Mouse (Mus musculus): ENCODE data around the gene Uox. TPM values are rescaled to one million over a fixed set of nuclear protein-coding genes. Genes with fewer than 3 reads are reported as not detected.

Gene Uox
- polyA plus RNA-seq, 1 experiment = not detected

DNA sequence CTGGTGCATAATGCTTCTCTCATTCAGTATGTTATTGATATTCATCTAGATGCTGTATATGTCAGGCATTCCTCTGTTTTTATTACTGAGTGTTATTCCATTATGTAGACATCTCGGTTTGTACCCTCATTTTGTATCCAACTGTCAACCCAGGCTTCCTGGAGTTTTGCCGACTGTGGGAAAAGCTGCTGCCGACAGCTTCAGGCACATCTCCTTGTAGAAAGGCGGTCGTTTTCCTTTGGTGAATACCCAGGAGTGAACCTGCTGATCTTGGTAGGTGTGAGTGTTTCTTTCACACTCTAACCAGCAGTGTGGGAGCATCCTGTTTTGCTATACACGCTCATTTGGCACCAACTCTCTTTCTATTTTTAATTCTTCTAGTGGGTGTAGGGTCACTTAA lies 90.8 kb downstream of the Uox start:
- Histone ChIP-seq H3K27me3 (replicated peaks) (no peaks in the 10 kb centered on the region), H3K4me3 (replicated peaks) (no peak overlapping the region), H3K4me1 (peaks cover 32% of the 10 kb centered on the region), H3K9me3 (0 out of 2 replicates have a peak, but pooled peaks cover 5% of the 10 kb centered on the region), H3K36me3 (replicated peaks; ENCODE audit: low read length) (no peaks in the 10 kb centered on the region)
- TF ChIP-seq FLI1 (IDR thresholded peaks at IDR 0.05; ENCODE audit: low read length) (no peak), GATA1 (IDR thresholded peaks at IDR 0.05; ENCODE audit: borderline replicate concordance, low read length) (no peak)

DNA sequence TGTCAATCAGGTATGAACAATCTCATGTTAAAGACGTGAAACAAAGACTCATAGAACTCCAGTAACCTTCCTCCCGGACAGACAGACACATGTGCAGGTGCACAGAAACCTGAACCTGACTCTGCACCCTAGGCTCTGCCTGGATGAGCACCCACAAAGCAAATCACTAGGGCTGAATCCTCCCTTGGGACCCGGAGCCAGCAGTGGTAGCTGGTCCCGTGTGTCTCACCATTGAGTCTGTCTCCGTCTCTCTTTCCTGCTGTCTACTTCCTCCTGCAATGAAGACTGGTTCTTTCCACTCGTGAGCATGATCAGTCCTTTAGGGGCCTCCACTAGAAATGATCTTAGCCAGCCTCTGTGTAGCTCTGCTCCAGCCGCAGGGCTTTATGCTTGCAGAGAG lies 91.7 kb downstream of the Uox start:
- no peak overlapping the region for H3K4me3 ChIP-seq (replicated peaks)
- peaks cover 31% of the 10 kb centered on the region for H3K4me1 ChIP-seq
- no peaks in the 10 kb centered on the region for H3K27me3 ChIP-seq (replicated peaks)
- H3K36me3 ChIP-seq (replicated peaks; ENCODE audit: low read length) = no peaks in the 10 kb centered on the region
- H3K9me3 ChIP-seq = 0 out of 2 replicates have a peak, but pooled peaks cover 5% of the 10 kb centered on the region
- no peak for TF ChIP-seq GATA1 (IDR thresholded peaks at IDR 0.05; ENCODE audit: borderline replicate concordance, low read length)
- no peak for TF ChIP-seq FLI1 (IDR thresholded peaks at IDR 0.05; ENCODE audit: low read length)

GRCm38 (mm10) chr3:146671121-146671520 lies 100.9 kb downstream of the Uox start:
- TF ChIP-seq FLI1 (IDR thresholded peaks at IDR 0.05; ENCODE audit: low read length) (no peak), GATA1 (IDR thresholded peaks at IDR 0.05; ENCODE audit: borderline replicate concordance, low read length) (no peak)
- H3K4me1 ChIP-seq = no peaks in the 10 kb centered on the region
- H3K9me3 ChIP-seq = no peaks in the 10 kb centered on the region
- no peak overlapping the region for H3K4me3 ChIP-seq (replicated peaks)
- no peaks in the 10 kb centered on the region for H3K27me3 ChIP-seq (replicated peaks)
- H3K36me3 ChIP-seq (replicated peaks; ENCODE audit: low read length) = no peaks in the 10 kb centered on the region

- TF ChIP-seq GATA1 (IDR thresholded peaks at IDR 0.05; ENCODE audit: borderline replicate concordance, low read length) (no peak), FLI1 (IDR thresholded peaks at IDR 0.05; ENCODE audit: low read length) (no peak)
- Histone ChIP-seq H3K4me1 (no peaks in the 10 kb centered on the region), H3K27me3 (replicated peaks) (no peaks in the 10 kb centered on the region), H3K9me3 (no peaks in the 10 kb centered on the region), H3K36me3 (replicated peaks; ENCODE audit: low read length) (no peaks in the 10 kb centered on the region), H3K4me3 (replicated peaks) (no peak overlapping the region)
Observed at GRCm38 (mm10) chr3:146675101-146675500, 104.9 kb downstream of the Uox start.

- TF ChIP-seq FLI1 (IDR thresholded peaks at IDR 0.05; ENCODE audit: low read length) = no peak
- no peak for TF ChIP-seq GATA1 (IDR thresholded peaks at IDR 0.05; ENCODE audit: borderline replicate concordance, low read length)
Observed at GRCm38 (mm10) chr3:146676193-146676592, 106.0 kb downstream of the Uox start.

DNA sequence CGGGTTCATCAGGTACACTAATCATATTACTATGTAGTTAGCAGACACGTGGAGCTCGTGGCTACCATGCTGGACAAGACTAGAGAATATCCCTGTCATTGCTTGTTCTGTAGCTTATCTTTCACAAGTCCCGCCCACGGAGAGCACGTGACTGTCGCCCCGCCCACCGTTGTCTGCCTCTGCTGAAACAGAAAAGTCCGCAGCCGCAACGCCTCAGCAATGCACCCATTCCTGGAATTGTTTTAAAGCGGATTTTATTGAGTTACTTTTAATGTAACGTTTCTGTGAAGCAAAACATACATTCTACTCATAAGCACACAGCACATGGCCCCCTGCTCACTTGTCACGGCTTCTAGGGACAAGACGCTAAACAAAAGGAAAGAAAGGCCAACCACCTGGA lies 109.4 kb downstream of the Uox start:
- Histone ChIP-seq H3K4me1 (peaks cover 18% of the 10 kb centered on the region), H3K9me3 (no peaks in the 10 kb centered on the region), H3K36me3 (replicated peaks; ENCODE audit: low read length) (no peaks in the 10 kb centered on the region), H3K27me3 (replicated peaks) (peaks cover 7% of the 10 kb centered on the region), H3K4me3 (replicated peaks) (no peak overlapping the region)
- TF ChIP-seq GATA1 (IDR thresholded peaks at IDR 0.05; ENCODE audit: borderline replicate concordance, low read length) (no peak), FLI1 (IDR thresholded peaks at IDR 0.05; ENCODE audit: low read length) (no peak)

More at GRCm38 (mm10) chr3:146676193-146676592, 106.0 kb downstream of the Uox start:
- Histone ChIP-seq H3K27me3 (replicated peaks) (peaks cover 2% of the 10 kb centered on the region), H3K4me3 (replicated peaks) (no peak overlapping the region), H3K4me1 (no peaks in the 10 kb centered on the region), H3K36me3 (replicated peaks; ENCODE audit: low read length) (no peaks in the 10 kb centered on the region), H3K9me3 (no peaks in the 10 kb centered on the region)

DNA sequence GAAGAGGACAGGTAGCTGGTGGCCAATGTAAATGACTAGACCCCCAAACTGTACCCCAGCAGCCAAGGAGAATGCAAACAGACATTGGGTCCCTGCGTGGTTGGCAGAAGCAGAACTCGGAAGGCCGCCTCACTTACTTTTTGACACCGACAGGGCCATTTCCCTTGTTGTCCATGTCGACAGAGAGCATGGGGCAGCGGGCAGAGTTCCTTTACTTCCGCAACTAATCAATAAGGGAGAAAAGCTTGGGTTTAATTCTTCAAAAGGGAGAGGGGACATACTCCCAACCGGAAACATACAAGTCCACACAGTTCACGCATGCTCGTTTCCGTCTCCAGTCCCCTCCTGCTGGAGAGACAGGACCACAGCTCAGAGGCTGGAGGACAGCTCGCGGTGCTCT lies 110.4 kb downstream of the Uox start:
- Histone ChIP-seq H3K4me1 (peaks cover 28% of the 10 kb centered on the region), H3K9me3 (no peaks in the 10 kb centered on the region), H3K4me3 (replicated peaks) (no peak overlapping the region), H3K36me3 (replicated peaks; ENCODE audit: low read length) (no peaks in the 10 kb centered on the region), H3K27me3 (replicated peaks) (peaks cover 16% of the 10 kb centered on the region)
- TF ChIP-seq GATA1 (IDR thresholded peaks at IDR 0.05; ENCODE audit: borderline replicate concordance, low read length) = no peak
- TF ChIP-seq FLI1 (IDR thresholded peaks at IDR 0.05; ENCODE audit: low read length) = no peak

DNA sequence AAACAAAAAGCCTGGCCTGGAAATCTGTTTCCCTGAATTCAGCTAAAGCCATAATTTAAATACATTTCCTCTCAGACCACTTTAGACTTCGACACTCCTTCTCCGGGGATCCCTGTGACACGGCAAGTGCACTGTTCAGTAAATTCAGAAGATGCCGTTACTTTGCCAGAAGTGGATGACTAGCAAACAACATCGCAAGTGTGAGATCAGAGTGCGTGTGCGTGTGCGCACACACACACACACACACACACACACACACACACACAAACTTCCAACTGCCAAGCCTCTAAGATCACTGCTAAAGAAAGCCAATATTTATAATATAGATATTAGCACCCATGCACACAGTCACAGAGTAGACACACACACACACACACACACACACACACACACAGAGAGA lies 111.5 kb downstream of the Uox start:
- Histone ChIP-seq H3K27me3 (replicated peaks) (peaks cover 19% of the 10 kb centered on the region), H3K9me3 (no peaks in the 10 kb centered on the region), H3K36me3 (replicated peaks; ENCODE audit: low read length) (no peaks in the 10 kb centered on the region), H3K4me1 (peaks cover 38% of the 10 kb centered on the region), H3K4me3 (replicated peaks) (no peak overlapping the region)
- TF ChIP-seq FLI1 (IDR thresholded peaks at IDR 0.05; ENCODE audit: low read length) (no peak), GATA1 (IDR thresholded peaks at IDR 0.05; ENCODE audit: borderline replicate concordance, low read length) (no peak)

Other genes with a start within 250 kb of the Uox start
- gene Ssx2ip, start 165.8 kb upstream of the Uox start, polyA plus RNA-seq (2012; ENCODE audit: insufficient read depth, low replicate concordance) = 0.51 and 10.1 TPM in 2 replicates
- 5.9 and 21.7 TPM in 2 replicates for gene Ctbs, start 120.6 kb upstream of the Uox start, polyA plus RNA-seq (2012; ENCODE audit: insufficient read depth, low replicate concordance)
- 0.56 and 0.61 TPM in 2 replicates for gene Spata1, start 70.7 kb upstream of the Uox start, polyA plus RNA-seq (2012; ENCODE audit: insufficient read depth, low replicate concordance)
- 162 and 413 TPM in 2 replicates for gene Gng5, start 70.6 kb upstream of the Uox start, polyA plus RNA-seq (2012; ENCODE audit: insufficient read depth, low replicate concordance)
- gene Rpf1, start 49.0 kb upstream of the Uox start, polyA plus RNA-seq (2012; ENCODE audit: insufficient read depth, low replicate concordance) = 6.6 and 9.7 TPM in 2 replicates
- gene Dnase2b, start 45.2 kb downstream of the Uox start, polyA plus RNA-seq (2012; ENCODE audit: insufficient read depth, low replicate concordance) = not detected in 2 replicates
- not detected in 2 replicates for gene 4930503B20Rik, start 80.9 kb downstream of the Uox start, polyA plus RNA-seq (2012; ENCODE audit: insufficient read depth, low replicate concordance)
- gene Samd13, start 115.2 kb downstream of the Uox start, polyA plus RNA-seq (2012; ENCODE audit: insufficient read depth, low replicate concordance) = not detected in 2 replicates
- gene Prkacb, start 242.6 kb downstream of the Uox start, polyA plus RNA-seq (2012; ENCODE audit: insufficient read depth, low replicate concordance) = 5.7 and 10.8 TPM in 2 replicates